In the genomic region with DNA sequence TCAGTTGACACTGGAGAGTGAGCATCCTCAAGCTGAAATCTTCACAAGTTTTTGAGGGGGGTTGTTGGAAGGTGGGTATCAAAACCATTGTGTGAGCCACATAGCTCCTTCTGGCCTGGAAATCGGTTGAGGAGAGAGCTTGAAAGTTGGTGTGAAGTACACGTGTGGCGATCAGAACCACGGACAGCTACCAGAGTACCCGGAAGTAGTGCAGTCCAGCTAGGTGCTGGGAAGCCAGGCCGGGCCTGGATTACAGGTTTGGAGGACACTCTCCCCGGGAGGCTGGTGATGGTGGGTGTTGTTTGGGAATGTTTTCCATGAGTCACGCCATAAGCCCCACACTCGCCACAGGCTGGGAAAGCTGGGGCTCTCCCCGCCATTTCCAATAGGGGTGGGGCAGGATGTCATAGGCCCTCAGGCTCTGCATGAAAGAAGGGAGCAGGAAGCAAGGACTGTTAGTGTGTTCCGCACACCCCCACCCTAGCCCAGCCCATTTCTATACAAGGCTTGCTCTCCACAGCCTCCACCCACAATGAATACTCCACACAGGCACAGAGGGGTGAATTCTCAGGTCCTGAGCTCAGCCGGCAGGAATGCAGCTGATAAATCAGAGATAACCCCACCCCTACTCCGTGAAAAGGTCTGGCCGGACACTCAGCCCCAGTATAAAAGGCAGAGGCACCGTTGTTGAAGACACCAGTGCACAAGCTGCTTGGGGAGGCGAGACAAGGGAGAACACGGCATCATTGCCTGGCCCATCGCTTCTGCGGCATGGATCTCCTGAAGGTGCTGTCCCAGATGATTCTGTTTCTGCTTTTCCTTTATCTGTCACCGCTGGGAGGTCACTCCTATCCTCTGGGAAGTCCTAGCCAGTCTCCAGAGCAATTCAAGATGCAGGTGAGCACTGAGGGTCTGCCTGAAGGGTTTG, we compare ENCODE assay signal across 9 mouse cellular contexts. TPM values are rescaled to one million over a fixed set of nuclear protein-coding genes. Genes with fewer than 3 reads are reported as not detected.
DNase-seq lines count a peak whose midpoint lies in the region; ATAC-seq lines count a peak whose summit lies in the region.
"Had no signal": no experiment of that assay in that cellular context is flagged by ENCODE, and none has a peak within 500 bp of the region (broad histone marks: within the 10 kb centered on the region; RNA-seq: fewer than 3 reads in every experiment).

A gene (plus strand): TSS at position 584 of the 928 bp plus-strand sequence.

- H3K36me3 ChIP-seq in midbrain, embryonic 11.5 days (ENCODE audit: control insufficient read depth, insufficient read depth, low read length) = no peaks in the 10 kb centered on the region
- no peaks in the 10 kb centered on the region for H3K36me3 ChIP-seq in midbrain, embryonic 15.5 days (replicated peaks)
- H3K36me3 ChIP-seq in intestine, embryonic 15.5 days = no peaks in the 10 kb centered on the region
- H3K36me3 ChIP-seq in midbrain, embryonic 13.5 days = no peaks in the 10 kb centered on the region

- H3K27me3 ChIP-seq in midbrain, embryonic 11.5 days (ENCODE audit: control insufficient read depth, insufficient read depth, low read length) = no peaks in the 10 kb centered on the region
- no peaks in the 10 kb centered on the region for H3K27me3 ChIP-seq in midbrain, embryonic 15.5 days (replicated peaks)
- H3K27me3 ChIP-seq in intestine, embryonic 15.5 days (replicated peaks) = no peaks in the 10 kb centered on the region; the same call in 1 of the 2 replicates
- no peaks in the 10 kb centered on the region; the same call in 1 of the 2 replicates for H3K27me3 ChIP-seq in midbrain, embryonic 13.5 days

- no peak within 1 kb of the TSS for H3K9ac ChIP-seq in midbrain, embryonic 11.5 days (ENCODE audit: low read length)
- H3K9ac ChIP-seq in midbrain, embryonic 15.5 days = no peak within 1 kb of the TSS
- no peak within 1 kb of the TSS for H3K9ac ChIP-seq in intestine, embryonic 15.5 days
- H3K9ac ChIP-seq in midbrain, embryonic 13.5 days (replicated peaks) = no peak within 1 kb of the TSS

- H3K4me3 ChIP-seq in midbrain, embryonic 11.5 days (ENCODE audit: low read depth, low read length) = no peak within 1 kb of the TSS
- no peak within 1 kb of the TSS for H3K4me3 ChIP-seq in midbrain, embryonic 15.5 days
- no peak within 1 kb of the TSS for H3K4me3 ChIP-seq in intestine, embryonic 15.5 days (replicated peaks)
- no peak within 1 kb of the TSS for H3K4me3 ChIP-seq in midbrain, embryonic 13.5 days (replicated peaks)
- H3K4me3 ChIP-seq: megakaryocyte, embryonic 14.5 days had no signal

- 37% methylated on average over 20 of the region's 20 CpGs for WGBS in midbrain, embryonic 11.5 days
- 36% methylated on average over 20 of the region's 20 CpGs for WGBS in midbrain, embryonic 15.5 days
- 26% methylated on average over 20 of the region's 20 CpGs for WGBS in intestine, embryonic 15.5 days
- 37% methylated on average over 20 of the region's 20 CpGs for WGBS in midbrain, embryonic 13.5 days

- no peaks in the 10 kb centered on the region for H3K9me3 ChIP-seq in midbrain, embryonic 11.5 days (ENCODE audit: control insufficient read depth, low read length)
- no peaks in the 10 kb centered on the region for H3K9me3 ChIP-seq in midbrain, embryonic 15.5 days
- H3K9me3 ChIP-seq in intestine, embryonic 15.5 days = no peaks in the 10 kb centered on the region
- H3K9me3 ChIP-seq in midbrain, embryonic 13.5 days = no peaks in the 10 kb centered on the region
- H3K9me3 ChIP-seq: megakaryocyte, embryonic 14.5 days had no signal

- no peaks in the 10 kb centered on the region for H3K4me1 ChIP-seq in midbrain, embryonic 11.5 days (ENCODE audit: control insufficient read depth, insufficient read depth, low read length)
- no peaks in the 10 kb centered on the region for H3K4me1 ChIP-seq in midbrain, embryonic 15.5 days
- H3K4me1 ChIP-seq in intestine, embryonic 15.5 days (replicated peaks) = no peaks in the 10 kb centered on the region
- H3K4me1 ChIP-seq in midbrain, embryonic 13.5 days (replicated peaks) = no peaks in the 10 kb centered on the region

- no peak within 1 kb of the TSS for H3K27ac ChIP-seq in midbrain, embryonic 11.5 days (ENCODE audit: low read depth, low read length)
- no peak within 1 kb of the TSS for H3K27ac ChIP-seq in midbrain, embryonic 15.5 days
- H3K27ac ChIP-seq in intestine, embryonic 15.5 days = no peak within 1 kb of the TSS
- H3K27ac ChIP-seq in midbrain, embryonic 13.5 days = no peak within 1 kb of the TSS

- H3K4me2 ChIP-seq in midbrain, embryonic 11.5 days = no peak within 1 kb of the TSS
- H3K4me2 ChIP-seq in midbrain, embryonic 15.5 days = no peak within 1 kb of the TSS
- peak within 1 kb of the TSS; percentile 39; the same call in 1 of the 2 replicates for H3K4me2 ChIP-seq in intestine, embryonic 15.5 days (replicated peaks)
- no peak within 1 kb of the TSS for H3K4me2 ChIP-seq in midbrain, embryonic 13.5 days (replicated peaks)

- peak; percentile 85 for DNase-seq in midbrain, embryonic 11.5 days (ENCODE audit: low spot score, missing footprints)
- DNase-seq in embryo, embryonic 11.5 days (ENCODE audit: low read depth, low spot score) = peak; percentile 44
- peak; percentile 43 for DNase-seq in lung, postnatal 10 days
- DNase-seq in urinary bladder, postnatal 36 days (ENCODE audit: low spot score in 2 of 2) = no peak
- DNase-seq in spleen, postnatal 4 days (ENCODE audit: low spot score in 2 of 2) = no peak

- ATAC-seq in midbrain, embryonic 11.5 days (ENCODE audit: low FRiP score) = 0 out of 2 replicates have a peak, but pooled peaks have one; percentile 14
- ATAC-seq in midbrain, embryonic 15.5 days (replicated peaks) = no peak
- ATAC-seq in intestine, embryonic 15.5 days = peak; percentile 75
- ATAC-seq in midbrain, embryonic 13.5 days = no peak

RNA-seq across cellular contexts. Expression of the gene that starts here (rescaled TPM):
- 0.23 and 0.29 TPM in 2 replicates for polyA plus RNA-seq in midbrain, embryonic 11.5 days (2014; fragmentation: Nextera tagmentation; extraction: Ambion mirVana)
- not detected in 2 replicates for polyA plus RNA-seq in midbrain, embryonic 15.5 days (2015; fragmentation: Nextera tagmentation; extraction: Ambion mirVana)
- polyA plus RNA-seq in intestine, embryonic 15.5 days (2015; fragmentation: Nextera tagmentation; extraction: Ambion mirVana) = not detected in 2 replicates
- polyA plus RNA-seq in midbrain, embryonic 13.5 days (2015; fragmentation: Nextera tagmentation; extraction: Ambion mirVana) = 0.36 TPM in 1 of 2 replicates, not detected in the other

Comparison
In these comparisons a context has a peak if more than half of its experiments do, and no peak if none do; other contexts are left out.
1. Peak in DNase-seq and ATAC-seq in midbrain, embryonic 11.5 days; RNA of the gene not detected or under 1 TPM.
2. Peak in ATAC-seq and H3K4me2 ChIP-seq in intestine, embryonic 15.5 days; RNA of the gene not detected or under 1 TPM.
3. DNase-seq: peak in embryo, embryonic 11.5 days (single experiment) and lung, postnatal 10 days (single experiment); none in urinary bladder, postnatal 36 days (0 of 2) and spleen, postnatal 4 days (0 of 2).